In genomic region chr4:139381452-139381845, GRCm38 (mm10) we compare ENCODE assay signal across 8 mouse cellular contexts. TPM values are rescaled to one million over a fixed set of nuclear protein-coding genes. Genes with fewer than 3 reads are reported as not detected.
DNase-seq lines count a peak whose midpoint lies in the region; ATAC-seq and TF ChIP-seq lines count a peak whose summit lies in the region.

No protein-coding gene starts in this region.

- peaks cover 29% of the 10 kb centered on the region for H3K79me2 ChIP-seq in liver, adult 2 months (ENCODE audit: control insufficient read depth, insufficient read depth, low read length)

- peak overlapping the region; percentile 78 for H3K27ac ChIP-seq in liver, adult 2 months (replicated peaks; ENCODE audit: insufficient read depth, low read depth, low read length)
- H3K27ac ChIP-seq in embryonic facial prominence, embryonic 12.5 days: no peak overlapping the region
- no peak overlapping the region for H3K27ac ChIP-seq in limb, embryonic 10.5 days
- no peak overlapping the region for H3K27ac ChIP-seq in neural tube, embryonic 15.5 days (replicated peaks)

- H3K36me3 ChIP-seq in liver, adult 2 months (ENCODE audit: control insufficient read depth, insufficient read depth, low read length): peaks cover 6% of the 10 kb centered on the region; the same call in 1 of the 2 replicates
- H3K36me3 ChIP-seq in embryonic facial prominence, embryonic 12.5 days: peaks cover 14% of the 10 kb centered on the region
- H3K36me3 ChIP-seq in limb, embryonic 10.5 days: peaks cover 21% of the 10 kb centered on the region
- peaks cover 7% of the 10 kb centered on the region; the same call in 1 of the 2 replicates for H3K36me3 ChIP-seq in neural tube, embryonic 15.5 days

- no peak for TF ChIP-seq POLR2A in liver, adult 2 months (IDR thresholded peaks at IDR 0.05; ENCODE audit: extremely low read depth, insufficient read depth, low read length)

- H3K9me3 ChIP-seq in embryonic facial prominence, embryonic 12.5 days: no peaks in the 10 kb centered on the region
- H3K9me3 ChIP-seq in limb, embryonic 10.5 days (replicated peaks): no peaks in the 10 kb centered on the region
- no peaks in the 10 kb centered on the region for H3K9me3 ChIP-seq in neural tube, embryonic 15.5 days (replicated peaks)

- DNase-seq in liver, adult 2 months (ENCODE audit: extremely low read depth, low read depth, low spot score): peak; percentile 87
- DNase-seq in liver: no peak
- DNase-seq in limb, embryonic 10.5 days (ENCODE audit: low spot score): no peak
- no peak for DNase-seq in right cerebral cortex, postnatal 10 days (ENCODE audit: low spot score in 2 of 2)
- no peak for DNase-seq in frontal cortex, postnatal 36 days (ENCODE audit: low spot score in 2 of 2)

- 3% methylated on average over 4 of the region's 4 CpGs for WGBS in liver, adult 2 months
- WGBS in embryonic facial prominence, embryonic 12.5 days: 52% methylated on average over 4 of the region's 4 CpGs
- WGBS in limb, embryonic 10.5 days: 59% methylated on average over 4 of the region's 4 CpGs
- 54% methylated on average over 4 of the region's 4 CpGs for WGBS in neural tube, embryonic 15.5 days

- H3K4me3 ChIP-seq in liver, adult 2 months (ENCODE audit: insufficient read depth, low read depth, low read length): peak overlapping the region; percentile 89; the same call in 1 of the 2 replicates
- peak overlapping the region; percentile 93 for H3K4me3 ChIP-seq in embryonic facial prominence, embryonic 12.5 days
- peak overlapping the region; percentile 92 for H3K4me3 ChIP-seq in limb, embryonic 10.5 days
- H3K4me3 ChIP-seq in neural tube, embryonic 15.5 days (replicated peaks): peak overlapping the region; percentile 81

- H3K9ac ChIP-seq in liver, adult 2 months (ENCODE audit: low read depth, low read length): no peak overlapping the region
- H3K9ac ChIP-seq in embryonic facial prominence, embryonic 12.5 days: peak overlapping the region; percentile 79
- H3K9ac ChIP-seq in neural tube, embryonic 15.5 days (replicated peaks): peak overlapping the region; percentile 91

- no peak for ATAC-seq in embryonic facial prominence, embryonic 12.5 days (ENCODE audit: insufficient number of reproducible peaks, insufficient read depth, low FRiP score, low TSS enrichment)
- ATAC-seq in neural tube, embryonic 15.5 days (ENCODE audit: low FRiP score): no peak
- no peak for ATAC-seq in erythroid progenitor cell, adult 5-6 weeks (replicated peaks; ENCODE audit: low FRiP score, poor library complexity, severe bottlenecking)

- peak overlapping the region; percentile 94 for H3K4me2 ChIP-seq in embryonic facial prominence, embryonic 12.5 days (replicated peaks)
- peak overlapping the region; percentile 82 for H3K4me2 ChIP-seq in neural tube, embryonic 15.5 days

- no peak for TF ChIP-seq CTCF in liver, adult 2 months (IDR thresholded peaks at IDR 0.05; ENCODE audit: low read depth, low read length)

- peaks cover 27% of the 10 kb centered on the region for H3K4me1 ChIP-seq in liver, adult 2 months (ENCODE audit: control insufficient read depth, insufficient read depth, low read length)
- H3K4me1 ChIP-seq in embryonic facial prominence, embryonic 12.5 days: peaks cover 16% of the 10 kb centered on the region
- H3K4me1 ChIP-seq in limb, embryonic 10.5 days: peaks cover 18% of the 10 kb centered on the region
- peaks cover 40% of the 10 kb centered on the region for H3K4me1 ChIP-seq in neural tube, embryonic 15.5 days

- H3K27me3 ChIP-seq in liver, adult 2 months (ENCODE audit: control insufficient read depth, insufficient read depth, low read length): no peaks in the 10 kb centered on the region
- no peaks in the 10 kb centered on the region for H3K27me3 ChIP-seq in embryonic facial prominence, embryonic 12.5 days
- H3K27me3 ChIP-seq in limb, embryonic 10.5 days (ENCODE audit: low read depth, poor library complexity, severe bottlenecking): no peaks in the 10 kb centered on the region
- no peaks in the 10 kb centered on the region for H3K27me3 ChIP-seq in neural tube, embryonic 15.5 days (replicated peaks)

RNA-seq across cellular contexts. Expression of gene Ubr4, which starts 29.0 kb away (rescaled TPM):
- total RNA-seq in liver, adult 2 months (2014; rRNA removed): 56.7 and 94.2 TPM in 2 replicates
- polyA plus RNA-seq in liver, adult 2 months (2012; rRNA removed): 109 and 149 TPM in 2 replicates
- 70.8 and 74.0 TPM in 2 replicates for polyA plus RNA-seq in embryonic facial prominence, embryonic 12.5 days (2016; fragmentation: Nextera tagmentation; extraction: Ambion mirVana)
- polyA plus RNA-seq in limb, embryonic 10.5 days (2016; fragmentation: Nextera tagmentation; extraction: Ambion mirVana): 69.7 and 74.4 TPM in 2 replicates
- polyA plus RNA-seq in neural tube, embryonic 15.5 days (2015; fragmentation: Nextera tagmentation; extraction: Ambion mirVana): 79.0 and 82.5 TPM in 2 replicates
- 141 and 175 TPM in 2 replicates for total RNA-seq in erythroid progenitor cell, adult 5-6 weeks (2015; ENCODE audit: low replicate concordance)
- 117 and 123 TPM in 2 replicates for total RNA-seq in erythroid progenitor cell, adult 5-6 weeks (2017; ENCODE audit: low replicate concordance)

RNA-seq across cellular contexts. Expression of gene Emc1, which starts 29.1 kb away (rescaled TPM):
- total RNA-seq in liver, adult 2 months (2014; rRNA removed): 23.0 and 23.6 TPM in 2 replicates
- polyA plus RNA-seq in liver, adult 2 months (2012; rRNA removed): 22.2 and 22.3 TPM in 2 replicates
- polyA plus RNA-seq in embryonic facial prominence, embryonic 12.5 days (2016; fragmentation: Nextera tagmentation; extraction: Ambion mirVana): 32.1 and 33.6 TPM in 2 replicates
- polyA plus RNA-seq in limb, embryonic 10.5 days (2016; fragmentation: Nextera tagmentation; extraction: Ambion mirVana): 32.1 and 32.2 TPM in 2 replicates
- 41.2 and 43.9 TPM in 2 replicates for polyA plus RNA-seq in neural tube, embryonic 15.5 days (2015; fragmentation: Nextera tagmentation; extraction: Ambion mirVana)
- total RNA-seq in erythroid progenitor cell, adult 5-6 weeks (2015; ENCODE audit: low replicate concordance): 8.0 and 14.4 TPM in 2 replicates
- 23.4 and 42.7 TPM in 2 replicates for total RNA-seq in erythroid progenitor cell, adult 5-6 weeks (2017; ENCODE audit: low replicate concordance)

RNA-seq across cellular contexts. Expression of gene Mrto4, which starts 29.1 kb away (rescaled TPM):
- 26.0 and 27.9 TPM in 2 replicates for total RNA-seq in liver, adult 2 months (2014; rRNA removed)
- polyA plus RNA-seq in liver, adult 2 months (2012; rRNA removed): 17.2 and 22.8 TPM in 2 replicates
- 125 and 129 TPM in 2 replicates for polyA plus RNA-seq in embryonic facial prominence, embryonic 12.5 days (2016; fragmentation: Nextera tagmentation; extraction: Ambion mirVana)
- polyA plus RNA-seq in limb, embryonic 10.5 days (2016; fragmentation: Nextera tagmentation; extraction: Ambion mirVana): 178 and 236 TPM in 2 replicates
- polyA plus RNA-seq in neural tube, embryonic 15.5 days (2015; fragmentation: Nextera tagmentation; extraction: Ambion mirVana): 77.3 and 94.5 TPM in 2 replicates
- 29.2 and 30.6 TPM in 2 replicates for total RNA-seq in erythroid progenitor cell, adult 5-6 weeks (2015; ENCODE audit: low replicate concordance)
- 9.9 and 11.1 TPM in 2 replicates for total RNA-seq in erythroid progenitor cell, adult 5-6 weeks (2017; ENCODE audit: low replicate concordance)
